Mouse (Mus musculus) heart, adult 9 months (tissue): ENCODE data around the gene Zfp365.

Experiments
- DNase-seq, 2 experiments: peaks; one replicate each; pipeline ENCODE4 v3.0.0; 2022; ENCODE audit warnings: low spot score in 2 of 2

The Zfp365 gene

DNA sequence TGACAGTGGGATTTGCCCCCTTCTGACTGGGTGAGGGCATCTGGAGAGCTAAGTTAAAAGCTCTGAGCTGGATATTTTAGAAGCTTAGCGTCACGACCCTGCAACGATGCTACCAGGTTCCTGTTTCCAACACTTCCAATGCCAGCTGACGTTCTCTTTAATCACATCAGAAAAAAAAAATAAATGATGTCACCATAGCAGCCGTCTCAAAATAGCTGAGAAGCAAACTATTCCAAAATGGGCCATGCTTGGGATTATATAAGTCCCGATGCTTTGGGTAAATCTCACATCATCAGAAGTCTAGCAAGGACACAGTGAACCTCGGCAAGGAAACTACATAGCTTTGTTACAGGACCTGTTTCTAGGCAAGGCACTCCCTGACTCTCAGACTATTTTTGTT is 9.1 kb downstream of the Zfp365 start:
- no peak for DNase-seq

DNA sequence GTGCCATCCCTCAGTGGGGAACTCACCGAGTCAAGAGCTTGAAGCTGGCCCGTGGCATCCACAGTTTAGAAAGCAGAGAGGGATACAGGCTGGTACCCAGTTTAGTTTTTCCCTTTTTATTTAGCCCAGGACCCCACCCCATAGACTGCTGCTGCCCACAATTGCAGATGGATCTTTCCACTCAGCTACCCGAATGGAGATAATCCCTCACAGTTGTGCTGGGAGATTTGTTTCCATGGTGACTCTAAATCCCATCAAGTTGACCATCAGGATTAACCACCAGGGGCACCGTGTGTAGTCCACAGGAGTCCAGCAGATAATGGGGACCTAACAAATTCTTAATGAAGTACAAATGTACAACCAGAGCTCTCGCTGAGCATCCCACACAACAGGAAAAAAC is 11.3 kb downstream of the Zfp365 start:
- no peak for DNase-seq

- DNase-seq: no peak
Measured at GRCm38 (mm10) chr10:67898949-67899675, 13.3 kb downstream of the Zfp365 start.

GRCm38 (mm10) chr10:67898355-67898935 is 14.0 kb downstream of the Zfp365 start:
- no peak for DNase-seq

DNA sequence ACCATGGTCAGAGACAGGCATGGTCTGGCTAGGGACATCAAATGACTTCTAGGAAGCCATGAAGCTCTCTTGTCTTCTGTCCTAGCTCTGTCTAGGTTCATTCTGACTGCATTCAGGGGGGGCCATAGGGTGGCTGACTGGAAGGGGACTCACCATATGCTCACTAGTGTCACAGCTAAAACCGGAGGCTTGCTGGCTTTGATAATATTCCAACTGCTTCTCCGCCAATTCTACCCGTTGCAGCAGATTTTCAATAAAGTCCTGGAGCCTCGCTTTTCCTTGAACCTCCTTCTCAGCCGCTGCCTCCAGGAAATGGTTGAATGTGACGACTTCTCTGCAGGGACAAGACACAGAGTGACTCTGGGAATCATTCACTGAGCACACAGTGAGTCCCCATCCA is 15.2 kb downstream of the Zfp365 start:
- DNase-seq: no peak

- no peak for DNase-seq
Measured at GRCm38 (mm10) chr10:67894683-67895082, 17.8 kb downstream of the Zfp365 start.

DNA sequence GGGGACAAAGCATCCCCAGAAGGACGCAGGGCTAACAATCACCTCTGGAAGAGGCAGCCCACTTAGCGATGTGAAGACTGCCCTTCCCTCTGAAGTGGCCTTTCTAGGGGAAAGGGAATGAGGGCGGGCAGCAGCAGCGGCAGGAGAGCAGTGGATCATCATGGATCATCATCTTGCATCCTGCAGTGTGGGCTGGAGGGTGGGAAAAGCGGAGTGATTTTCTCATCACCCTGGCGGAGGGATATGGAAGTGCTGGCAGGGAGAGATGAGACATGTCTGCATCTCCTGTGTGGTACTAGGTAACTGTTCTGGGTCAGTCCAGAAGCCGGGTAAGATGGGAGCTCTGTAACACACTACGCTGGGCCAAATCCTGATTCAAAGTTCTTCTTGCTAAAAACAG is 18.4 kb downstream of the Zfp365 start:
- DNase-seq: no peak

DNA sequence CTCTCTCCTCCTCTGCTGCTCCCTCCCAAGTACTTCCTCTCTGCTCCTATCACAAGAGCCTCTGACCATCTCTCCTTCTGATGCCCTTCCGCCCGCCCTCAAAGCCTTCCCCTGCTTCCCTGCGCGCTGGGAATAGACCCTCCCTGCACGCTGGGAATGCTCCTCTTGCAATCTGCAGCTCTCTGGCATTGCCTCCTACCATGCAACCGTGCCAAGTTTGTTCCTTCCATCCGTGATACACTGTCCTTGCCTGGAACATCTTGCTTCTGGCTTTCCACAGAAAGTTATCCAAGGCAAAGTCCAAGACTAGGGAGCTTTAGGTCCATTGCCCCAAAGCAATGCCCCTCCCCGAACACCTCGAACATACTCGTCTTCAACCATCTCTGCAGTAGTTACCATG is 19.2 kb downstream of the Zfp365 start:
- DNase-seq: no peak

GRCm38 (mm10) chr10:67891126-67891525 is 21.3 kb downstream of the Zfp365 start:
- DNase-seq: no peak

GRCm38 (mm10) chr10:67887971-67888370 is 24.5 kb downstream of the Zfp365 start:
- DNase-seq: no peak

GRCm38 (mm10) chr10:67880692-67881091 is 31.8 kb downstream of the Zfp365 start:
- no peak for DNase-seq

- DNase-seq: peak in 1 of 2 experiments; percentile 43
Measured at GRCm38 (mm10) chr10:67871811-67872210, 40.7 kb downstream of the Zfp365 start.

DNA sequence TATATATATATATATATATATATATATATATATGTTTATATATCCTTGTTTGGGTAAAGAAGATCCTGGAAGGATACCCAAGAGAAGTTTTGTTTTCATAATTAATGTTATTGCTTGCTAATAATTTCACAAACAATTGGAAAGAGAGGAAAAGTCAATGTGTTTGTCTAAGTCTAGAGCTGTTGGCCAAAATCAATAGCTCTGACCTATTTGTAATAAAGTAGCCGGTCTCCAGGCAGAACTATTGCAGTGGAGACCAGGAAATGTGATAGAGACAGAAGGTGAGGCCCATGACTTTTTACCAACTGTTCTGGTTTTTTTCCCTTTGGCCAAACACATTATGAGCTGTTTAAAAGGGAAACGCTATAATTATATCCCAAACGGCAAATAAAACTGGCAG is 44.2 kb downstream of the Zfp365 start:
- DNase-seq: no peak

GRCm38 (mm10) chr10:67865841-67866240 is 46.6 kb downstream of the Zfp365 start:
- DNase-seq: no peak

- DNase-seq: no peak
Measured at GRCm38 (mm10) chr10:67865063-67865462, 47.4 kb downstream of the Zfp365 start.

DNA sequence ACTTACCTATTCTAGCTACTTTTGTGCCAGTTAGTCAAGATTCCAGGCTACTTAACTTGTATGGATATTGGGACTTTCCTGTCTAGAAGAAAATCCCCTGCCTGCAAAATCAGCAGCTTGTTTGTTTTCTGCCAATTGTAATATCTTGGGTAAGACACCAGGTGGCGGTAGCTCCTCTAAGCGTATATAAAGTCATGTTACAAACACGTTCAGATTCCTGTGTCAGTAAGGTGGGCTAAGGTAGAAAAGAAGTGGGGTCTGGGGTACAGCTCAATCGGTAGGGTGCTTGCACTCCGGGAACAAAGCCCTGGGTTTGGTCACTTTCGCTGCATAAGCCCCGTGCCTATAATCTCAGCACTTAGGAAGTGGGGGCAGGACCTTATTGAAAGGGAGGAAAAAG is 50.1 kb downstream of the Zfp365 start:
- DNase-seq: no peak

- peak; percentile 12 to 69 for DNase-seq
Measured at GRCm38 (mm10) chr10:67858878-67859277, 53.6 kb downstream of the Zfp365 start.

GRCm38 (mm10) chr10:67857561-67857906 is 54.9 kb downstream of the Zfp365 start:
- no peak for DNase-seq

DNA sequence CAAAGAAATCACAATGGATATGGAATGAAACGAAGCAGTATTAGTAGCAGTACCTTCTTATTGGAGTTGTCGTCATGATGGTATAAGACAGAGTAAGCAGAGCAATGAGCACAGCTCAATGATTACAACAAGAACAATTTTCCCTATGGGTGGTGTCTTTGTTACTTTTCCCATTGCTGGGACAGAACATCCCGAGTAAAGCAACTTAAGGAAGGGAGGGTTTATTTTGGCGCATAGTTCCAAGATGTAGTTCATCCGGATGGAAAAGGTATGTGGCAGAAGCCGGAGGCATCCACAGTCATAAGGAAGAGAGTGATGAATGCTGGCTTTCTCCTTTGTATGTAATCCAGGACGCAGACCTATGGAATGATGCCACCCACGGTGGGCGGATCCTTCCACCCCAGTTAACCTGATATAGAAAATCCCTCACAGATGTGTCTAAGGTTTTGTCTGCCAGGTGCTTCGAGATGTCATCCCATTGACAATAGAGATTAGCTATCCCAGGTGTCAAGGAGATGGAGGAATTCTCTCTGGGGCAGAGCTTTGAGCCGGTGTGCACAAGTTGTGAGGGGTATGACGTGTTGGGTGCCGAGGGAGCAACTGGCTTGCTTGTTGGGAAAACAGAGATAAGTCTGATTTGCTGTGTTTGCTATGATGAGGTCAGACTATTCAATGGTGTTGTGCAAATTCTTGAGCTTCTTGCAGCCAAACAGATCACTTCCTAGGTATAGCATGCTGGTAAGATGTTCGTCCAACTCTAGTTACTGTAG is 55.5 kb downstream of the Zfp365 start:
- DNase-seq: no peak

DNA sequence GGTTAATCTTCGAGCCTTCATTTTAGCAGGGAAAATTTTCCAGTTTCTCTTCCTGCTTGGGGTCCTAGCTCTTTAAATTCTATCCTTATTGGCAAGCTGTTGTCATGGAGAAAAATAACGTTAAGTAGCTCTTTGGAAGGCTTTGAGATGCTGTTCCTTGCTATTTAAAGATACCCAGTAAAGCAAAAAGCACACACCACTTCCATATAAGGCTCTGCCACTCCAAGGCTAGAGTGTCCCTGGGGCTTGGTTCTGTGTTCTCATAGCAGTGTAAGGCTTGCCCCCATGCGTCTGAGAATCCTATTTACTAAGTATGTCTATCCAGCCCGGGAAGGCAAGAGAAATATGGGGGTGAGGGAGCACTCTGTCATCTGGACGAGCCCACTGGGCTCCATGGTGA is 56.7 kb downstream of the Zfp365 start:
- no peak for DNase-seq

DNA sequence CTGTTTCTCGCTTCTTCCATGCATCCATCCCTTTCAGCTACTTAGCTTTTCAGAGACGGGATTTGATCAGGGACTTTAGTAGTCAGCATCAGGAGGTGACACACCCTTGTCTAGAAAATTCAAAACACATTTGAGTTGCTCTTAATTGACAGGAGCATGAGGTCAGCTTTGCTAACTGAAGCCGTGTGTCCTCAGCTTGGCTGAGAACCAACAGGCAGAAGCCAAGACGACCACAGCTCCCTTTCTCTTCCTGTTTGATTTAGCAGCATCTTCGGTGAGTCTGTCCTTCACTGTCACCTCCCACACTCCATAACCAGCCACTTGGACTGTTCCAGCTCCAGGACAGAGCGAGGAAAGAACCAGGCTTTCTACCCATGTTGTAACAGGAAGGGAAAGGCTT is 60.1 kb downstream of the Zfp365 start:
- DNase-seq: no peak

- DNase-seq: no peak
Measured at GRCm38 (mm10) chr10:67851079-67851478, 61.4 kb downstream of the Zfp365 start.

- DNase-seq: no peak
Measured at GRCm38 (mm10) chr10:67846016-67846650, 66.3 kb downstream of the Zfp365 start.
